Mouse (Mus musculus): ENCODE measurements around the gene Slc25a22.

DNA sequence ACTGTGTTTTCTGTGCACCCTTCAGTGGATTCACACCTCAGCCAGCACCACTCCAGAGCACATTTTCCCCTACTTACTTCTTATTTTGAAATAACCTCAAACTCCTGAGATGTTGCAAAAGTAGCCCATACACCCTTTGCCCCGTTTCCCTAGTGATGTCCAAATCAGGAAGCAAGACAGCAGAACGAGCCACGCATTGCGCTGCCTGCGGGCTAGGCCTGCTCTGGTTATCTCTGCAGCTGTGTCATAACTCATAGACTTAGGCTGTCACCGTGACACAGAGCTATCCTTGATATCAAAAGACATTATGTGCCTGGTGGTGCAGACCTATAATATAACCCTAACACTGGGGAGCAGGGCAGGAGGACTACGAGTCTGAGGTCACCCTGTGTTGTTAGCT, 43.5 kb downstream of the Slc25a22 start:
- TF ChIP-seq GATA1 (IDR thresholded peaks at IDR 0.05; ENCODE audit: borderline replicate concordance, low read length) = peak; percentile 89
- no peak for TF ChIP-seq FLI1 (IDR thresholded peaks at IDR 0.05; ENCODE audit: low read length)

All from megakaryocyte, embryonic 14.5 days (primary cell).